Mouse (Mus musculus) adrenal gland, adult 8-10 months (tissue): ENCODE data around the gene Trim5. TPM values are rescaled to one million over a fixed set of nuclear protein-coding genes. Genes with fewer than 3 reads are reported as not detected.
A peak's percentile ranks its signal among the peaks of the same experiment; 100 is the strongest.
"Not testable (repeated sequence)": the region's sequence is repeated elsewhere in the genome, so short reads cannot be mapped to it uniquely, and the experiment has no call there.

Source experiments
- DNase-seq: peaks from one replicate; pipeline ENCODE4 v3.0.0; 2022
- total RNA-seq, 4 experiments: library from RNA; stranded (reverse); gene quantifications; 2 replicates each; pipeline ENCODE4 v1.2.4; 2022

Trim5 gene
- total RNA-seq: 1 to 10 TPM; 4.7 to 6.5 (median 6.1) TPM

- peak; percentile 6 for DNase-seq
These were observed at the start of gene Trim5 for GRCm38 (mm10) chr7:104287576-104288443. Gene Trim5 (minus strand): TSS chr7:104288094.

GRCm38 (mm10) chr7:104335547-104335946 is 47.7 kb upstream of the Trim5 start:
- DNase-seq: not testable (repeated sequence)

- not testable (repeated sequence) for DNase-seq
These were observed 41.3 kb upstream of the Trim5 start, which contains the start of gene Trim34b for GRCm38 (mm10) chr7:104329171-104329570. Gene Trim34b (plus strand): TSS chr7:104329471.

- no peak for DNase-seq
These were observed 34.1 kb upstream of the Trim5 start for GRCm38 (mm10) chr7:104322028-104322427.

- not testable (repeated sequence) for DNase-seq
These were observed 27.6 kb upstream of the Trim5 start, which contains the start of gene Trim12a for GRCm38 (mm10) chr7:104315369-104316080. Gene Trim12a (minus strand): TSS chr7:104315466.

GRCm38 (mm10) chr7:104314796-104315353 is 27.0 kb upstream of the Trim5 start:
- DNase-seq: no peak

GRCm38 (mm10) chr7:104291638-104292400 is 3.9 kb upstream of the Trim5 start:
- no peak for DNase-seq

GRCm38 (mm10) chr7:104290641-104291040 is 2.7 kb upstream of the Trim5 start:
- no peak for DNase-seq

- not testable (repeated sequence) for DNase-seq
These were observed 8.5 kb downstream of the Trim5 start for GRCm38 (mm10) chr7:104279361-104279760.

GRCm38 (mm10) chr7:104265335-104265734 is 22.6 kb downstream of the Trim5 start:
- not testable (repeated sequence) for DNase-seq

- DNase-seq: not testable (repeated sequence)
These were observed 27.5 kb downstream of the Trim5 start for GRCm38 (mm10) chr7:104260380-104260779.

- peak; percentile 57 for DNase-seq
These were observed 43.4 kb downstream of the Trim5 start, which contains the start of gene Trim34a for GRCm38 (mm10) chr7:104244287-104245181. Gene Trim34a (plus strand): TSS chr7:104244457.

- DNase-seq: no peak
These were observed 44.3 kb downstream of the Trim5 start for GRCm38 (mm10) chr7:104243616-104244015.

GRCm38 (mm10) chr7:104240857-104241256 is 47.0 kb downstream of the Trim5 start:
- DNase-seq: no peak

GRCm38 (mm10) chr7:104231203-104231602 is 56.7 kb downstream of the Trim5 start:
- DNase-seq: no peak

GRCm38 (mm10) chr7:104218701-104219569 is 69.0 kb downstream of the Trim5 start, which contains the start of gene Trim6:
Gene Trim6 (plus strand): TSS chr7:104218793.
- DNase-seq: peak; percentile 86

- DNase-seq: no peak
These were observed 70.0 kb downstream of the Trim5 start for GRCm38 (mm10) chr7:104217881-104218280.

GRCm38 (mm10) chr7:104216011-104216535 is 71.8 kb downstream of the Trim5 start:
- DNase-seq: no peak
